Mouse (Mus musculus): Measurements from ENCODE around the gene Kif7. TPM values are rescaled to one million over a fixed set of nuclear protein-coding genes. Genes with fewer than 3 reads are reported as not detected.

Kif7 gene
- polyA plus RNA-seq (2012; rRNA removed), result 0.94 and 0.96 TPM in 2 replicates

DNA sequence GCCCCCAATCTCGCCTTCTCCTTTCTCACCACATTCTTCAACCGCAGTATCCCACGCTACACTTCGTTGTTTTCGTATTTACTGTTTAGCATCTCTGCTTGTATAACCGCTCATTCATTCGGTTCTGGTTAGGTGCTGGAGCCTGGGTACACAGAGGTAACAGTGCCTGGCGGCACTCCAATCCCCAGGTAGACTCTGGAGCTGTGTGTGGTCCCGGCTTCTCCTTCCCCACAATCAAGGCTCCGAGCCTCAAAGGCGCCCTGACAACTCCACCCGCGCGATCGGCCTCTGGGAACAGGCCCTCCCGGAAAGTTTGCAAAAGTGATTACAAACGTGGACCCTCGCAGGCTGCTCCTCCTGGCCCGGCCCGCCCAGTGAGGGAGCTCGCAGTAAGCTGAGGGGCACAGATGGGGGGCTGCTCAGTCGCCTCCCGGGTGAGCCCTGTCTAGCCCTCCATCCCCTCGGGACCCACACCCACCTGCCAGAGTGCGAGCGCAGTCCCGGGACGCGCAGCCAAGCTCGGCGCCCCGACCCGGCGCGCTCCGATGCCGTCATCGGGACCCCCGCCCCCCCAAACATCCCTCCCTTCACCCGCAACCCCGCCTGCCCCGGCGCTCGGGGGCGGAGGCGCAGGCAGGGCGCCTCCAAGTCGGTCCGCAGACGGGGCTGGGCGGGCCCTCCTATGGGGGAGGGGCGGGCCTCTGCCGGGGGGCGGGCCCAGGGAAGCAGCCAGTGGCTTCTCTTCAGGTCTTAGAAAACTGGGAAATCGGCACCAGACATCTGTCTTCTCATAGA lies at the start of gene Kif7:
Gene Kif7 (minus strand): TSS at position 534 of the 795 bp plus-strand sequence.

GRCm38 (mm10) chr7:79742659-79743536 lies 27.4 kb upstream of the Kif7 start, which contains the start of the genes Pex11a and Wdr93:
Gene Pex11a, minus strand, starts transcription at chr7:79743131.
Gene Wdr93, plus strand, starts transcription at chr7:79743163.

DNA sequence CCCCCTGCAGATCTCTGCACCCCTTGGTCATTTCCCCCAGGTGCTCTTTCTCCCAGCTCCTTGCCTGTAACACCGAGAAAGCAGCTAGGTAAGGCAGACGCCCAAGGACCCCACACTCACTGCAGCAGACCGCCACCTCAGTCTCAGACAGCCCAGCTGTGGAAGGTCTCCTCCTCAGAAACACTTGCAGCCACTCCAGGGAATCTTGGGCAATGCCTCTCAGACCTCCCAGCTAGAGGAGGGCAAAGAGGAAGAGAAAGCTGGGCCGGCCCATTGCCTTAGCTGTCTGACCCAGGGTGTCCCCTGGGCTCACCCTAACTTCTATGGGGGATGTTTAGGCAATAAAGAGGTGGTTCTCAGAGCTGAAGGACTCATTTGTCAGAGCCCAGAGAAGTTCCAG lies 17.1 kb upstream of the Kif7 start, which contains the start of gene Plin1:
Gene Plin1 (minus strand): TSS at position 282 of the 400 bp plus-strand sequence.

DNA sequence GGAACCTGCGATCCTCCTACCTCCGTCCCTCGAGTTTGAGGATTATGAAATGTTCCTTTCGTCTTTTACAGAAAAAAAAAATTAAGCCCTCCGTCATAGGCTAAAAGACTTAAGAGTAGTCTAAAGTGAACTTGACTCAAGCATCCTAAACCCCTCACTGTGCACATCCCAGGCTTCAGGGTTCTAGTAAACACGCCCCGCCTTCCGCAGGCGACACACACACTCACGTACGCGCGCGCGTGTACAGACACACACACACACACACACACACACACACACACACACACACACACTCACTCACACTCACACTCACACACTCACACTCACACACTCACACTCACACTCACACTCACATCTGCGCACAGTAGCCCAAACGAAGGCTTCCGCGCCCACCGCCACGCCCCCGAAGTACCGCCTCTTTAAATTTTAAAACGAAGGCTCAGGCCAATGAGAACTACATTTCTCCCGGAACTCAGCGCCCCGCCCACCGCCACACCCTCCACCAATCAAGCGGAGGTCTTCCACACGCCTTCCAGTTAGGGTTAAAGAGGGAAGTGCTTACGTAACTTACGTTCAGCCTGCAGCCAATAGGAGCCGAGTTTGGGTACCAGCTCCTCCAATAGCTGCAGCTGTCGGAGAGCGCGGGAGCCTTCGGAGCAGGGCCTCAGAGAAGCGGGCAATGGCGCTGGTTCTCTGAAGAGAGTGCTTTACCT lies 55.8 kb downstream of the Kif7 start, which contains the start of gene Ticrr:
Gene Ticrr (plus strand): TSS at position 619 of the 713 bp plus-strand sequence.

Other genes starting within 250 kb of the Kif7 start
- gene Polg, start 249.4 kb downstream of the Kif7 start, polyA plus RNA-seq (2012; rRNA removed), result 13.7 and 21.4 TPM in 2 replicates
- 0.14 TPM in 1 of 2 replicates, not detected in the other for gene Rhcg, start 98.1 kb downstream of the Kif7 start, polyA plus RNA-seq (2012; rRNA removed)
- gene Ticrr, start 55.5 kb downstream of the Kif7 start, polyA plus RNA-seq (2012; rRNA removed), result 0.35 and 0.48 TPM in 2 replicates
- 7.0 and 11.7 TPM in 2 replicates for gene Plin1, start 17.2 kb upstream of the Kif7 start, polyA plus RNA-seq (2012; rRNA removed)
- 5.8 and 6.7 TPM in 2 replicates for gene Pex11a, start 27.4 kb upstream of the Kif7 start, polyA plus RNA-seq (2012; rRNA removed)
- gene Wdr93, start 27.4 kb upstream of the Kif7 start, polyA plus RNA-seq (2012; rRNA removed), result 0.04 and 0.30 TPM in 2 replicates
- 0.40 and 1.3 TPM in 2 replicates for gene Mesp1, start 78.1 kb upstream of the Kif7 start, polyA plus RNA-seq (2012; rRNA removed)
- 2.2 and 2.5 TPM in 2 replicates for gene Mesp2, start 95.0 kb upstream of the Kif7 start, polyA plus RNA-seq (2012; rRNA removed)
- gene Anpep, start 145.3 kb upstream of the Kif7 start, polyA plus RNA-seq (2012; rRNA removed), result 86.7 and 119 TPM in 2 replicates
- 6.0 and 6.6 TPM in 2 replicates for gene Ap3s2, start 204.9 kb upstream of the Kif7 start, polyA plus RNA-seq (2012; rRNA removed)
- 6.4 and 7.7 TPM in 2 replicates for gene Arpin, start 219.6 kb upstream of the Kif7 start, polyA plus RNA-seq (2012; rRNA removed)

Data from stomach, adult 2 months (tissue).